Mouse (Mus musculus) CH12.LX (cell line): ENCODE data around the gene Paqr5.

ENCODE experiments used
- CTCF ChIP-seq, 2 experiments: IDR thresholded peaks in 1 of 2; conservative IDR thresholded peaks in 1 of 2; 2 replicates each; pipeline ENCODE4 v1.5.1; 2011 to 2012; ENCODE audit warnings: low read depth in 2 of 2, low read length in 2 of 2, improper control_type of control experiment in 1 of 2, inconsistent platforms in 1 of 2, mild to moderate bottlenecking in 1 of 2, moderate library complexity in 1 of 2
- JUN ChIP-seq: IDR thresholded peaks from 2 replicates; pipeline ENCODE4 v1.6.1; 2011; ENCODE audit warnings: low read depth, mild to moderate bottlenecking, low read length, improper control_type of control experiment, moderate library complexity; ENCODE audit not compliant: insufficient read depth
- MAZ ChIP-seq: IDR thresholded peaks from 2 replicates; pipeline ENCODE4 v1.6.1; 2012; ENCODE audit warnings: low read depth, mild to moderate bottlenecking, inconsistent platforms, low read length, improper control_type of control experiment, moderate library complexity
- MXI1 ChIP-seq: IDR thresholded peaks from 2 replicates; pipeline ENCODE4 v1.6.1; 2011; ENCODE audit warnings: mild to moderate bottlenecking, low read depth, low read length, improper control_type of control experiment
- POLR2A ChIP-seq: IDR thresholded peaks from 2 replicates; pipeline ENCODE4 v1.6.1; 2011; ENCODE audit warnings: low read depth, mild to moderate bottlenecking, improper control_type of control experiment, low read length
- POLR2AphosphoS2 ChIP-seq: IDR thresholded peaks from 2 replicates; pipeline ENCODE4 v1.6.1; 2011; ENCODE audit warnings: low read depth, low read length, improper control_type of control experiment
- USF2 ChIP-seq: conservative IDR thresholded peaks from 2 replicates; pipeline ENCODE4 v1.6.1; 2011; ENCODE audit warnings: low read depth, low read length, improper control_type of control experiment

- TF ChIP-seq MXI1 = no peak
- no peak for TF ChIP-seq CTCF (conservative IDR thresholded peaks at IDR 0.05 in 1 of 2, IDR thresholded peaks at IDR 0.05 in 1 of 2; ENCODE audit: low read depth in 2 of 2, low read length in 2 of 2)
- no peak for TF ChIP-seq POLR2A
- no peak for TF ChIP-seq MAZ
- TF ChIP-seq JUN = no peak
- no peak for TF ChIP-seq USF2
- no peak for TF ChIP-seq POLR2AphosphoS2
These were observed 28.8 kb downstream of the Paqr5 start for GRCm38 (mm10) chr9:61997860-61998259.
